ENCODE assay signal across 8 mouse cellular contexts in the genomic region with DNA sequence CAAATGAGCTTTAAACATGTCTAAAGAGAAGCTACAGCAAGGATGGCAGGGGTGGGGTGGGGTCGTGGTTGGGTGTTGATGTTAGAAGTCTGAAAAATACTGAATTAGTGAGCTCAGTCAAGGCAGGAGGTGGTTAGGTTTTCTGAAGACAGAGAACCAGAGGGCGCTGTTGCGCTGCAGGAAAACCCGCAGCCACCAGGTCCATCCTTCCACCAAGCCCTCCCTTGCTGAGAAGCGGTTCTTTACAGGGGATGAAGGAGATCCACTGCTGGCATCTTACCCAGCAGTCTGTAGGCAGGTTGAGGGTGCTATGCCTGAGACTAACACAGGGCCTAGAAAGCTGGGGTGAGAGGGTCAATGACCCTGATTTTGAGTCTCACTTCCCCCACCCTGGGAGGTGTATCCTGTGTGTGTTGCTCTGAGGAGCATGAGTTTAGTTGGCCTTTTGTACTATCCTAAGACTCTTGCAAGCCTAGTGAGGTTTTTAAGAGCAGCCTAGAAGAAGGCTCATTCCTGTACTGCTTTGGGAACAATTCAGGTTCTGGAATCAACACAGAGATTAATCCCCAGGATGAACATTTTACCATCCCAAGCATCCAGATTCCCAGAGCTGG. TPM values are rescaled to one million over a fixed set of nuclear protein-coding genes. Genes with fewer than 3 reads are reported as not detected.
DNase-seq lines count a peak whose midpoint lies in the region; ATAC-seq and TF ChIP-seq lines count a peak whose summit lies in the region.

No protein-coding gene starts in this region.

- no peaks in the 10 kb centered on the region for H3K27me3 ChIP-seq in hindbrain, embryonic 10.5 days (ENCODE audit: insufficient read depth, poor library complexity, severe bottlenecking)
- H3K27me3 ChIP-seq in hindbrain, embryonic 12.5 days: no peaks in the 10 kb centered on the region
- no peaks in the 10 kb centered on the region for H3K27me3 ChIP-seq in embryonic facial prominence, embryonic 11.5 days (ENCODE audit: control insufficient read depth, insufficient read depth, low read length)
- no peaks in the 10 kb centered on the region for H3K27me3 ChIP-seq in hindbrain, embryonic 11.5 days (ENCODE audit: control insufficient read depth, insufficient read depth, low read length)
- H3K27me3 ChIP-seq in myocyte (ENCODE audit: control insufficient read depth, insufficient read depth, insufficient read length): no peaks in the 10 kb centered on the region

- peaks cover 13% of the 10 kb centered on the region; the same call in 1 of the 2 replicates for H3K4me1 ChIP-seq in hindbrain, embryonic 10.5 days (replicated peaks)
- peaks cover 6% of the 10 kb centered on the region; the same call in 1 of the 2 replicates for H3K4me1 ChIP-seq in hindbrain, embryonic 12.5 days
- no peaks in the 10 kb centered on the region for H3K4me1 ChIP-seq in embryonic facial prominence, embryonic 11.5 days (ENCODE audit: control insufficient read depth, insufficient read depth, low read length)
- H3K4me1 ChIP-seq in hindbrain, embryonic 11.5 days (replicated peaks; ENCODE audit: control insufficient read depth, insufficient read depth, low read length): no peaks in the 10 kb centered on the region

- 0 out of 2 replicates have a peak overlapping the region, but pooled peaks have one; percentile 23 for H3K27ac ChIP-seq in hindbrain, embryonic 10.5 days
- no peak overlapping the region for H3K27ac ChIP-seq in hindbrain, embryonic 12.5 days
- no peak overlapping the region for H3K27ac ChIP-seq in embryonic facial prominence, embryonic 11.5 days (replicated peaks; ENCODE audit: low read depth, low read length)
- no peak overlapping the region for H3K27ac ChIP-seq in hindbrain, embryonic 11.5 days (ENCODE audit: low read depth, low read length)

- H3ac ChIP-seq in myocyte (ENCODE audit: control insufficient read depth, insufficient read length): no peak overlapping the region

- no peak for TF ChIP-seq POLR2A in myocyte (IDR thresholded peaks at IDR 0.05; ENCODE audit: insufficient read length, low read depth)

- intact Hi-C loops in left cerebral cortex, postnatal 14 days (cut with DNase I): loop anchor here (2.0 to 10.0 kb wide), 4 partner anchors 53 to 533 kb away; no protein-coding TSS in a partner anchor

- no peak overlapping the region for H3K4me2 ChIP-seq in hindbrain, embryonic 12.5 days (replicated peaks)
- H3K4me2 ChIP-seq in embryonic facial prominence, embryonic 11.5 days (ENCODE audit: low read depth, low read length): no peak overlapping the region
- H3K4me2 ChIP-seq in hindbrain, embryonic 11.5 days (replicated peaks; ENCODE audit: low read depth, low read length): no peak overlapping the region
- H3K4me2 ChIP-seq in myocyte (ENCODE audit: low read depth): peak overlapping the region; percentile 16

- no peaks in the 10 kb centered on the region for H3K79me2 ChIP-seq in myocyte (ENCODE audit: control insufficient read depth, insufficient read depth)

- WGBS in hindbrain, embryonic 10.5 days: 6% methylated on average over 5 of the region's 5 CpGs
- 8% methylated on average over 5 of the region's 5 CpGs for WGBS in hindbrain, embryonic 12.5 days
- WGBS in embryonic facial prominence, embryonic 11.5 days: 8% methylated on average over 5 of the region's 5 CpGs
- 2% methylated on average over 5 of the region's 5 CpGs for WGBS in hindbrain, embryonic 11.5 days

- no peak overlapping the region for H3K4me3 ChIP-seq in hindbrain, embryonic 10.5 days
- H3K4me3 ChIP-seq in hindbrain, embryonic 12.5 days: no peak overlapping the region
- no peak overlapping the region for H3K4me3 ChIP-seq in embryonic facial prominence, embryonic 11.5 days (ENCODE audit: low read depth, low read length)
- H3K4me3 ChIP-seq in hindbrain, embryonic 11.5 days (ENCODE audit: low read depth, low read length): no peak overlapping the region
- H3K4me3 ChIP-seq in myocyte: no peak overlapping the region

- no peak overlapping the region for H3K9ac ChIP-seq in hindbrain, embryonic 12.5 days
- H3K9ac ChIP-seq in embryonic facial prominence, embryonic 11.5 days (replicated peaks; ENCODE audit: low read length): no peak overlapping the region
- 0 out of 2 replicates have a peak overlapping the region, but pooled peaks have one; percentile 15 for H3K9ac ChIP-seq in hindbrain, embryonic 11.5 days (ENCODE audit: low read depth, low read length)

- no peak for ATAC-seq in hindbrain, embryonic 12.5 days (ENCODE audit: low FRiP score)
- ATAC-seq in embryonic facial prominence, embryonic 11.5 days (replicated peaks; ENCODE audit: insufficient number of reproducible peaks, low FRiP score, low TSS enrichment, low read depth): no peak; the same call in 1 of the 2 replicates
- 0 out of 2 replicates have a peak, but pooled peaks have one; percentile 43 for ATAC-seq in hindbrain, embryonic 11.5 days (ENCODE audit: low FRiP score)

- peak; percentile 63 for DNase-seq in hindbrain, embryonic 10.5 days (ENCODE audit: low spot score)
- peak; percentile 68 for DNase-seq in adrenal gland, postnatal 25 days
- peak; percentile 74 for DNase-seq in embryonic facial prominence, embryonic 11.5 days (ENCODE audit: low spot score)
- DNase-seq in hindbrain, embryonic 11.5 days (ENCODE audit: low spot score): peak; percentile 78
- peak; percentile 74 to 81 for DNase-seq in left cerebral cortex, postnatal 14 days (ENCODE audit: low spot score in 2 of 2)
- peak; percentile 49 for DNase-seq in telencephalon, adult 2 months (ENCODE audit: low read depth, low spot score)

- no peaks in the 10 kb centered on the region for H3K9me3 ChIP-seq in hindbrain, embryonic 10.5 days
- H3K9me3 ChIP-seq in hindbrain, embryonic 12.5 days (replicated peaks): no peaks in the 10 kb centered on the region
- H3K9me3 ChIP-seq in embryonic facial prominence, embryonic 11.5 days (replicated peaks; ENCODE audit: control insufficient read depth, low read length): no peaks in the 10 kb centered on the region
- H3K9me3 ChIP-seq in hindbrain, embryonic 11.5 days (ENCODE audit: control insufficient read depth, low read length): no peaks in the 10 kb centered on the region

- no peaks in the 10 kb centered on the region for H3K36me3 ChIP-seq in hindbrain, embryonic 10.5 days
- no peaks in the 10 kb centered on the region for H3K36me3 ChIP-seq in hindbrain, embryonic 12.5 days
- H3K36me3 ChIP-seq in embryonic facial prominence, embryonic 11.5 days (replicated peaks; ENCODE audit: control insufficient read depth, insufficient read depth, low read depth, low read length): no peaks in the 10 kb centered on the region
- no peaks in the 10 kb centered on the region for H3K36me3 ChIP-seq in hindbrain, embryonic 11.5 days (ENCODE audit: control insufficient read depth, insufficient read depth, low read length)
- no peaks in the 10 kb centered on the region for H3K36me3 ChIP-seq in myocyte (ENCODE audit: control insufficient read depth, insufficient read depth)

TF ChIP-seq in myocyte, 11 proteins besides CTCF, POLR2A, EP300 and RAD21:
- TF ChIP-seq MYOG (IDR thresholded peaks at IDR 0.05; ENCODE audit: control insufficient read depth in 1 of 3, insufficient read depth in 1 of 3, insufficient read length in 2 of 3, low read depth in 2 of 3) (no peak), TCF3 (IDR thresholded peaks at IDR 0.05; ENCODE audit: insufficient read length, low read depth) (no peak), MYOD1 (IDR thresholded peaks at IDR 0.05; ENCODE audit: control insufficient read depth in 1 of 3, insufficient read length in 2 of 3, low read depth in 2 of 3) (no peak), SRF (IDR thresholded peaks at IDR 0.05; ENCODE audit: control insufficient read depth, insufficient read length, low read depth) (no peak), POLR2AphosphoS2 (IDR thresholded peaks at IDR 0.05; ENCODE audit: insufficient read length, low read depth) (no peak), CEBPB (IDR thresholded peaks at IDR 0.05; ENCODE audit: insufficient read depth, poor library complexity, severe bottlenecking) (no peak), MAX (IDR thresholded peaks at IDR 0.05; ENCODE audit: low read depth) (no peak), REST (IDR thresholded peaks at IDR 0.05; ENCODE audit: insufficient read depth, insufficient read length) (no peak)

RNA-seq across cellular contexts. Expression of a gene that starts 22.1 kb away (rescaled TPM):
- 2.0 and 2.4 TPM in 2 replicates for polyA plus RNA-seq in hindbrain, embryonic 10.5 days (2016; fragmentation: Nextera tagmentation; extraction: Ambion mirVana)
- polyA plus RNA-seq in hindbrain, embryonic 12.5 days (2016; fragmentation: Nextera tagmentation; extraction: Ambion mirVana): 2.1 and 3.6 TPM in 2 replicates
- total RNA-seq in adrenal gland, postnatal 25 days (2021): 5.3 and 5.9 TPM in 2 replicates
- 2.0 and 2.2 TPM in 2 replicates for polyA plus RNA-seq in embryonic facial prominence, embryonic 11.5 days (2014; fragmentation: Nextera tagmentation; extraction: Ambion mirVana)
- 2.4 and 2.6 TPM in 2 replicates for polyA plus RNA-seq in hindbrain, embryonic 11.5 days (2014; fragmentation: Nextera tagmentation; extraction: Ambion mirVana)
- 1 to 10 TPM; 1.9 to 2.1 TPM for total RNA-seq in left cerebral cortex, postnatal 14 days (2021)
- 1.6 TPM for polyA plus RNA-seq in myocyte (2012; fragmentation: generic; extraction: Trizol)

RNA-seq across cellular contexts. Expression of a gene that starts 25.6 kb away (rescaled TPM):
- 1.2 and 2.2 TPM in 2 replicates for polyA plus RNA-seq in hindbrain, embryonic 10.5 days (2016; fragmentation: Nextera tagmentation; extraction: Ambion mirVana)
- polyA plus RNA-seq in hindbrain, embryonic 12.5 days (2016; fragmentation: Nextera tagmentation; extraction: Ambion mirVana): 1.3 and 1.4 TPM in 2 replicates
- total RNA-seq in adrenal gland, postnatal 25 days (2021): 8.0 and 8.5 TPM in 2 replicates
- 1.4 and 1.8 TPM in 2 replicates for polyA plus RNA-seq in embryonic facial prominence, embryonic 11.5 days (2014; fragmentation: Nextera tagmentation; extraction: Ambion mirVana)
- polyA plus RNA-seq in hindbrain, embryonic 11.5 days (2014; fragmentation: Nextera tagmentation; extraction: Ambion mirVana): 1.2 and 1.6 TPM in 2 replicates
- total RNA-seq in left cerebral cortex, postnatal 14 days (2021): 1 to 10 TPM; 4.0 to 4.5 TPM
- polyA plus RNA-seq in myocyte (2012; fragmentation: generic; extraction: Trizol): 2.0 TPM
